Mouse (Mus musculus) layer of hippocampus, postnatal 36 days (tissue): ENCODE data around the gene Ccdc13. TPM values are rescaled to one million over a fixed set of nuclear protein-coding genes. Genes with fewer than 3 reads are reported as not detected.
A peak's percentile ranks its signal among the peaks of the same experiment; 100 is the strongest.

Experiments used
- DNase-seq, 2 experiments: peaks; one replicate each; pipeline ENCODE4 v3.0.0; 2022
- total RNA-seq, 2 experiments: library from RNA; stranded (reverse); gene quantifications; 2 replicates each; pipeline ENCODE4 v1.2.3; 2021

The Ccdc13 gene
- total RNA-seq, 2 experiments from 2014 or later = 7.5 to 9.7 TPM

- DNase-seq = no peak
These were observed 40.3 kb downstream of the Ccdc13 start for GRCm38 (mm10) chr9:121798887-121799520.

GRCm38 (mm10) chr9:121797722-121798121 lies 41.5 kb downstream of the Ccdc13 start:
- DNase-seq = no peak

GRCm38 (mm10) chr9:121794972-121795539 lies 44.2 kb downstream of the Ccdc13 start:
- no peak for DNase-seq

GRCm38 (mm10) chr9:121791757-121792521 lies 47.3 kb downstream of the Ccdc13 start, which contains the start of gene Hhatl:
Gene Hhatl, minus strand, starts transcription at chr9:121792507.
- DNase-seq = no peak

GRCm38 (mm10) chr9:121791206-121791605 lies 48.1 kb downstream of the Ccdc13 start:
- DNase-seq = peak; percentile 34 to 48

- no peak for DNase-seq
These were observed 52.9 kb downstream of the Ccdc13 start for GRCm38 (mm10) chr9:121786359-121786758.

GRCm38 (mm10) chr9:121785261-121785660 lies 54.0 kb downstream of the Ccdc13 start:
- DNase-seq = no peak

- DNase-seq = no peak
These were observed 54.5 kb downstream of the Ccdc13 start for GRCm38 (mm10) chr9:121784801-121785200.

GRCm38 (mm10) chr9:121778066-121778624 lies 61.1 kb downstream of the Ccdc13 start:
- DNase-seq = peak; percentile 67 to 80

GRCm38 (mm10) chr9:121777484-121778065 lies 61.7 kb downstream of the Ccdc13 start, which contains the start of gene Klhl40:
Gene Klhl40, plus strand, starts transcription at chr9:121777607.
- DNase-seq = peak in 1 of 2 experiments; percentile 66

- no peak for DNase-seq
These were observed 62.8 kb downstream of the Ccdc13 start for GRCm38 (mm10) chr9:121776511-121776910.

- no peak for DNase-seq
These were observed 63.3 kb downstream of the Ccdc13 start for GRCm38 (mm10) chr9:121775951-121776350.

- DNase-seq = no peak
These were observed 66.8 kb downstream of the Ccdc13 start for GRCm38 (mm10) chr9:121772412-121772811.

- DNase-seq = no peak
These were observed 74.0 kb downstream of the Ccdc13 start for GRCm38 (mm10) chr9:121765166-121765855.

GRCm38 (mm10) chr9:121763716-121764115 lies 75.5 kb downstream of the Ccdc13 start:
- no peak for DNase-seq

GRCm38 (mm10) chr9:121762761-121763160 lies 76.5 kb downstream of the Ccdc13 start:
- DNase-seq = no peak

GRCm38 (mm10) chr9:121762248-121762647 lies 77.0 kb downstream of the Ccdc13 start:
- no peak for DNase-seq

GRCm38 (mm10) chr9:121761787-121762186 lies 77.5 kb downstream of the Ccdc13 start:
- DNase-seq = no peak

GRCm38 (mm10) chr9:121761091-121761665 lies 78.1 kb downstream of the Ccdc13 start:
- DNase-seq = no peak

GRCm38 (mm10) chr9:121760271-121761090 lies 78.8 kb downstream of the Ccdc13 start:
- DNase-seq = peak in 1 of 2 experiments; percentile 50
